Mouse (Mus musculus) cerebellum, adult 2 months (tissue): ENCODE data around the gene Hdgfl3. TPM values are rescaled to one million over a fixed set of nuclear protein-coding genes. Genes with fewer than 3 reads are reported as not detected.
A peak's percentile ranks its signal among the peaks of the same experiment; 100 is the strongest.

ENCODE experiments used
- DNase-seq, 2 experiments: peaks; one replicate each; pipeline ENCODE4 v3.0.0; 2021
- H3K27ac ChIP-seq: fragments of 200-500 bp; 2 replicates; pipeline ENCODE4 v1.5.1; 2012; ENCODE audit warnings: low read length, control low read depth, inconsistent platforms; ENCODE audit not compliant: insufficient read depth
- H3K27me3 ChIP-seq: fragments of 200-500 bp; 2 replicates; pipeline ENCODE4 v1.6.1; 2012; ENCODE audit warnings: inconsistent platforms, mild to moderate bottlenecking, low read length, moderate library complexity; ENCODE audit not compliant: control insufficient read depth, insufficient read depth
- H3K4me1 ChIP-seq: fragments of 200-500 bp; 2 replicates; pipeline ENCODE4 v1.6.1; 2011; ENCODE audit warnings: low read length; ENCODE audit not compliant: control insufficient read depth, insufficient read depth
- H3K4me3 ChIP-seq: fragments of 200-500 bp; replicated peaks from 2 replicates; pipeline ENCODE3; 2011; ENCODE audit warnings: mild to moderate bottlenecking, low read depth, low read length, control low read depth; ENCODE audit not compliant: insufficient read depth
- CTCF ChIP-seq: fragments of 200-500 bp; IDR thresholded peaks from 2 replicates; pipeline ENCODE4 v1.5.1; 2011; ENCODE audit warnings: low read depth, mild to moderate bottlenecking, control low read depth, low read length, moderate library complexity, borderline replicate concordance; ENCODE audit not compliant: insufficient read depth
- POLR2A ChIP-seq: fragments of 200-500 bp; IDR thresholded peaks from 2 replicates; pipeline ENCODE4 v1.6.1; 2011; ENCODE audit warnings: low read length, control low read depth, borderline replicate concordance; ENCODE audit not compliant: insufficient read depth
- WGBS: fragments of 180-500 bp; shearing (Covaris S2); methylation state at CpG from one replicate; pipeline ENCODE4 v1.1.7; 2018; 5-methylcytosine and 5-hydroxymethylcytosine counted together
- polyA plus RNA-seq: library from polyadenylated mRNA; depleted of rRNA; stranded (reverse); fragments of >200 nt; gene quantifications from 2 replicates; pipeline ENCODE4 v1.2.3, GENCODE M21; 2012

The Hdgfl3 gene
- polyA plus RNA-seq, 1 experiment = 23.7 TPM

DNA sequence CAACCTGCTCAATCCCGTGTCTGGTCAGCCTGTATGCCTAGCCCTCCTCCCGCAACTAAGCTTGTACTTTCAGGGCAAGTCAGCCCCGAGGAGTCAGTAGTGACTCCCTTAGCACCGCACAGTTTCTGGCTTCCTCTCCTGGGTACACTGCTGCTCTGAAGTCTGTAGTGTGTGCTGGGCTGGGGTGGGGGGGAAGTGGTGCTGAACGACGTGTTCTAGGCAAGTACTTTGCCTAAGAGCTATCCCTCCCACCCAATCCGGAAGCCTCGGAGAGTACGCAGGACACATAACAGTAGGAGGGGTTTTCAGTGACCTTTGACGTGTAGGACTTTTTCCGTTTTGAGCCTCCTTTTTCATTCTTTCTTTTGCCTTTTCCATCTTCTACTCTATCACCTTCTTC is 34.9 kb downstream of the Hdgfl3 start:
- H3K27me3 ChIP-seq = no peaks in the 10 kb centered on the region; the same call in 1 of the 2 replicates
- 91% methylated on average over 11 of the region's 11 CpGs for WGBS
- no peaks in the 10 kb centered on the region for H3K4me1 ChIP-seq
- H3K4me3 ChIP-seq = no peak overlapping the region
- DNase-seq = no peak
- TF ChIP-seq CTCF (no peak), POLR2A (no peak)
- H3K27ac ChIP-seq = no peak overlapping the region

DNA sequence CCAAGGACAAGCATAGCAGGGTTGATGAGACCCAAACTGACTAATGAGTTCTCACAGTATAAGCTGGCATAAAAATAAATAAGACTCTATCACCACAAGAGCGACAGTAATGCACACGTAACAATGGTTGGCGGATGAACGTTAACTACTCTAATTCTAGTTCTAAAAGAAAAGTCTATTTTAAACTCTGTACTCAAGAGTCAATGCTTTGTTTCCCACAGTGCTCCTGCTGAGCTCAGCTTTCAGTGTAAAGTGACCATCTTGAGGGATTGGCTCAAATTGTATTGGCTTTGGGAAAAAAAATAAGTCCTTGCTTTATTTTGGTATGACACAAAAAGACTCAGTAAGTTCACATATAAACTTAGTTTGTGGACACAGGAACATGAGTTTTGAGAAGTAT is 49.1 kb downstream of the Hdgfl3 start:
- TF ChIP-seq CTCF (no peak), POLR2A (no peak)
- WGBS = 88% methylated on average over 4 of the region's 4 CpGs
- Histone ChIP-seq H3K27ac (no peak overlapping the region), H3K27me3 (no peaks in the 10 kb centered on the region), H3K4me1 (no peaks in the 10 kb centered on the region; the same call in 1 of the 2 replicates), H3K4me3 (no peak overlapping the region)
- DNase-seq = no peak

DNA sequence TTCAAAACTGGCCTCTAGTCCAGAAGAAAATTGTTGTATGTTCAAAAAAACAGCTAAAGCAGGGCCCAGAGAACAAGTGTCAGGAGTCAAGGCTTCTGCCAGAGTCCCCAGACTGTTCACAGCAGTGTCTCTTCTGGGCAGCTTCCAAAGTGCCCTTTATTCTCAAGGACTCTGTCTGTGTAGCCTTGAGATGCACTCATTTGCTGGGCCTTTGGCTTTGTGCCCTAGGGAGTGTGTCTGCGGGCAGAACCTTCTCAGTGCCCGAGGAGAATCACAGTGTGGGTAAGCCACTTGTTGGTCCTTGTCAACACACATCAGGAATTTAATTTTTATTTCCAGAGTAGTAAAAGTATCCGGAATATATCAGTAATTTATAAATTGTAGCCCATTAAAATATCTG is 52.7 kb downstream of the Hdgfl3 start:
- no peak for TF ChIP-seq CTCF
- no peak for TF ChIP-seq POLR2A
- no peak overlapping the region for H3K27ac ChIP-seq
- H3K4me1 ChIP-seq = no peaks in the 10 kb centered on the region; the same call in 1 of the 2 replicates
- DNase-seq = peak in 1 of 2 experiments; percentile 30
- WGBS = 63% methylated on average over 3 of the region's 3 CpGs
- no peaks in the 10 kb centered on the region; the same call in 1 of the 2 replicates for H3K27me3 ChIP-seq
- H3K4me3 ChIP-seq = no peak overlapping the region

DNA sequence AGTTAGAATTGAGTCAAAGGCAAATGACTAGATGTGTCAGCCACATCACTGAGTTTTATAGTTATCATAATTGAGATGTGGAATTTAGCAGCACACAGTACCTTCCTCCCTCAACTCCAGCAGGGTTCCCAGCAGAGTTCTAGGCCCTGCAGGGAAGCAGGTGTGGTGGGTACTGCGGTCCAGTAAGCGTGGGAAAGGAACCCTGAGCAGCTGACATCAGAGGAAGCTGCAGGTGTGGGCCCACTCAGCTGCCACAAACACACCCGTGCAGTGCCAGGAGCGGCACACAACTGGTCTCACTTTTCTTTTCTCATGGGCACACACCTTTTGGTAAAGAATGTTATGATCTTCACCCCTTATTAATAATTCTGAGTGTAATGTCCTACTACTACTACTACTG is 53.5 kb downstream of the Hdgfl3 start:
- Histone ChIP-seq H3K4me1 (no peaks in the 10 kb centered on the region; the same call in 1 of the 2 replicates), H3K27ac (no peak overlapping the region), H3K27me3 (no peaks in the 10 kb centered on the region; the same call in 1 of the 2 replicates), H3K4me3 (no peak overlapping the region)
- TF ChIP-seq POLR2A = no peak
- no peak for TF ChIP-seq CTCF
- 82% methylated on average over 4 of the region's 4 CpGs for WGBS
- DNase-seq = no peak

DNA sequence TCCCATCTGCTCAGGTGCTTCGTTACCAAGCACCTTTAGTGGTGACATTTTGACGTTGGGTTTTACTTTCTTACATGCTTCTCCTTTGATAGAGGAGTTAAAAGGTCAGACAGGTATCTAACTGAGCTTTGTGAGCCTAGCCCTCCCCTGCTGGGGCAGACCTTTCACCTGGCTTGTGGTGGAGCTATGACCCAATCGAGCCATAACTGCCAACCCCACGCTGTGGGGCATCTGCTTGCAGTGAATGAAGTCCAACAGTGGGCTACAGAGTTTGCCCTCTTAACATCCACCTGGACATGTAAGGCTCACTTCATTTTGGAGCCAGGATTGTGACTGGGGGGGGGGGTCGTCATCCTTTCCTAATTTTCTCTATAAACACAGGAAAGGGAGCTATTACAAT is 54.0 kb downstream of the Hdgfl3 start:
- Histone ChIP-seq H3K27me3 (no peaks in the 10 kb centered on the region; the same call in 1 of the 2 replicates), H3K27ac (no peak overlapping the region), H3K4me1 (no peaks in the 10 kb centered on the region; the same call in 1 of the 2 replicates), H3K4me3 (no peak overlapping the region)
- TF ChIP-seq CTCF = no peak
- no peak for DNase-seq
- WGBS = 41% methylated on average over 5 of the region's 5 CpGs

DNA sequence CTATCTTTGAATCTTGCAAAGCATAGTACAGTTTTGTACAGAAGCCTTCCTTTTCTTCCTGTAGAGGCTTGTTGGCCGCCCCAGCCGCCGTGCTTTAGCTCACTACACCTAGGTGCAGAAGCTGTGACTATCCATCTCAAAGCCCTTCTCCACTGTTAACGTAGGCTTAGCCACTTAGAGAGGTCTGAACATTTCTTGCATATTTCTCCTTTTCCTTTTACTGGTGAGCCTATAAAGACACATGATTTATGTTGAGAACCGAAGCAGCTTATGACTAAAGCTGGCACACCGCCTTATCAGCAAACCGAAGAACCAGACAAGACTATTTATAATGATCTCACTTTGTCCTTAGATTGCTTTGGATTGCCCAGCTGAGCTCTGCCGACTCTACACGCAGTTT is 58.9 kb downstream of the Hdgfl3 start:
- 81% methylated on average over 9 of the region's 9 CpGs for WGBS
- no peak overlapping the region for H3K4me3 ChIP-seq
- TF ChIP-seq POLR2A (no peak), CTCF (no peak)
- H3K27me3 ChIP-seq = no peaks in the 10 kb centered on the region; the same call in 1 of the 2 replicates
- DNase-seq = no peak
- H3K27ac ChIP-seq = no peak overlapping the region
- H3K4me1 ChIP-seq = no peaks in the 10 kb centered on the region; the same call in 1 of the 2 replicates

DNA sequence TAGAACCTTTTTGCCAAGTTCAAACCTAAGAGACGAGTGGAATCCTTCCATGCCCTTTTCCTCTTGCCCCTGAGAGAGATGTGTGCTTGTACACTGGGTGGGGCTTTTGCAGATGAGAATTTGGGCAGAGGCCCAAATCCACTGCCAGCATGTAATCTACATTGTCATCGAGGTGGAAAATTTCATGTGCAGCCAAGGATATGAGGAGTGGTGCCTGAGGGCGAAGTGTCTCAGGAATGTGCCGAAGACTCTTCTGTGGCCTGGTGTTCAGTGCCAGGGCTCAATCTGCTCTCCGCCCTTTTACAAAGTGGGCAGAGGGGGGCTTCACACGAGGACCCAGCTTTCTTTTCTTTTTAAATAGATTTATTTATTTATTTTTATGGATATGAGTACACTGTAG is 59.6 kb downstream of the Hdgfl3 start:
- DNase-seq = no peak
- TF ChIP-seq CTCF (no peak), POLR2A (no peak)
- H3K4me1 ChIP-seq = no peaks in the 10 kb centered on the region; the same call in 1 of the 2 replicates
- no peak overlapping the region for H3K27ac ChIP-seq
- no peaks in the 10 kb centered on the region; the same call in 1 of the 2 replicates for H3K27me3 ChIP-seq
- no peak overlapping the region for H3K4me3 ChIP-seq
- whole genome bisulfite sequencing = 42% methylated on average over 6 of the region's 6 CpGs

DNA sequence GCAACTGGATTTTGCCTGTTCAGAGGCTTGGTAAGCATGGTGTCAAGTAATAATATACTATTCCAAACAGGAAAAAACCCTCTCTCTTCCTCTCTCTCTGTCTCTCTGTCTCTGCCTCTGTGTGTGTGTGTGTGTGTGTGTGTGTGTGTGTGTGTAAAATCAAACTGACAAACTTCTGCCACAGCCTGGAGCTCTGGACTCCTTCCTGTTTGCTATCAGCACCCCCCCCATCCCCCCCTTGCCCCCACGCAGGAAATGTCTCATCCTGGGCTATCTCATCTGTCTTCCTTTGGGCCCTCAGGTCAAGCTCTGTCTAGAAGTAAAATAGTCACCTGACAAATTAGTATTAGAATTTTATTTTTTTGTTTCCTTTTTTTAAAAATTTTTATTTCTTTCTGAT is 60.5 kb downstream of the Hdgfl3 start:
- TF ChIP-seq CTCF (no peak), POLR2A (no peak)
- peaks cover 6% of the 10 kb centered on the region for H3K4me1 ChIP-seq
- H3K27me3 ChIP-seq = no peaks in the 10 kb centered on the region; the same call in 1 of the 2 replicates
- WGBS = 64% methylated on average over 1 of the region's 1 CpGs
- H3K4me3 ChIP-seq = no peak overlapping the region
- DNase-seq = no peak
- H3K27ac ChIP-seq = no peak overlapping the region
